Mouse (Mus musculus): ENCODE results near the gene N4bp2.

- TF ChIP-seq GATA1 (IDR thresholded peaks at IDR 0.05; ENCODE audit: low read length): no peak
- no peak for TF ChIP-seq TAL1 (IDR thresholded peaks at IDR 0.05; ENCODE audit: low read length)
Measured at GRCm38 (mm10) chr5:65873212-65873611, 109.9 kb downstream of the N4bp2 start.
